Mouse (Mus musculus) embryo, embryonic 11.5 days (tissue): ENCODE results near the gene Ppig.

Experiments used
- DNase-seq: peaks from one replicate; pipeline ENCODE4 v3.0.0-alpha.2; 2012; ENCODE audit warnings: low read depth, low spot score

Ppig gene

GRCm38 (mm10) chr2:69763340-69763739, 41.0 kb downstream of the Ppig start:
- DNase-seq = no peak

GRCm38 (mm10) chr2:69764716-69765115, 42.4 kb downstream of the Ppig start:
- no peak for DNase-seq

- no peak for DNase-seq
Measured at GRCm38 (mm10) chr2:69773331-69773730, 51.0 kb downstream of the Ppig start.

GRCm38 (mm10) chr2:69777985-69778835, 55.9 kb downstream of the Ppig start:
- DNase-seq = no peak

- DNase-seq = no peak
Measured at GRCm38 (mm10) chr2:69778836-69779177, 56.5 kb downstream of the Ppig start.

- DNase-seq = no peak
Measured at GRCm38 (mm10) chr2:69788974-69789373, 66.6 kb downstream of the Ppig start.

GRCm38 (mm10) chr2:69789429-69790069, 67.2 kb downstream of the Ppig start, which contains the start of the genes Ccdc173 and Phospho2:
Ccdc173 (minus strand) TSS chr2:69789575.
Phospho2 (plus strand) TSS chr2:69789623.
- peak; percentile 98 for DNase-seq

GRCm38 (mm10) chr2:69790285-69790684, 67.9 kb downstream of the Ppig start:
- DNase-seq = peak; percentile 75

- no peak for DNase-seq
Measured at GRCm38 (mm10) chr2:69790722-69791121, 68.4 kb downstream of the Ppig start.

- DNase-seq = no peak
Measured at GRCm38 (mm10) chr2:69802911-69803312, 80.6 kb downstream of the Ppig start.
